In genomic region chr15:12447021-12447434, GRCm38 (mm10) we compare ENCODE assay signal across 10 mouse cellular contexts.
A peak's percentile ranks its signal among the peaks of the same experiment; 100 is the strongest.
DNase-seq lines count a peak whose midpoint lies in the region; ATAC-seq and TF ChIP-seq lines count a peak whose summit lies in the region.
"Had no signal": no experiment of that assay in that cellular context is flagged by ENCODE, and none has a peak within 500 bp of the region (broad histone marks: within the 10 kb centered on the region; RNA-seq: fewer than 3 reads in every experiment).

No protein-coding gene starts in this region.

- no peak for TF ChIP-seq POLR2A in myocyte (IDR thresholded peaks at IDR 0.05; ENCODE audit: insufficient read length, low read depth)

- no peak overlapping the region for H3K4me3 ChIP-seq in heart, embryonic 15.5 days
- no peak overlapping the region for H3K4me3 ChIP-seq in myocyte
- no peak overlapping the region for H3K4me3 ChIP-seq in forebrain, embryonic 12.5 days (replicated peaks)
- H3K4me3 ChIP-seq: lung, embryonic 15.5 days had no signal

- H3K79me2 ChIP-seq in myocyte (ENCODE audit: control insufficient read depth, insufficient read depth): no peaks in the 10 kb centered on the region

- H3ac ChIP-seq in myocyte (ENCODE audit: control insufficient read depth, insufficient read length): no peak overlapping the region

- no peak for DNase-seq in heart, adult 8-10 months (ENCODE audit: low spot score)
- DNase-seq in NIH3T3 (ENCODE audit: low read depth): peak; percentile 67
- DNase-seq in layer of hippocampus, adult 18-20 months (ENCODE audit: low spot score in 2 of 2): peak; percentile 77 to 94
- no peak for DNase-seq in ovary, postnatal 36 days (ENCODE audit: low spot score)
- no peak for DNase-seq in lung, postnatal 4 days
- DNase-seq: adrenal gland, postnatal 14 days had no signal

- H3K36me3 ChIP-seq in heart, embryonic 15.5 days: no peaks in the 10 kb centered on the region
- H3K36me3 ChIP-seq in myocyte (ENCODE audit: control insufficient read depth, insufficient read depth): no peaks in the 10 kb centered on the region
- no peaks in the 10 kb centered on the region for H3K36me3 ChIP-seq in forebrain, embryonic 12.5 days (replicated peaks)
- H3K36me3 ChIP-seq: lung, embryonic 15.5 days had no signal

- peak overlapping the region; percentile 24; the same call in 1 of the 2 replicates for H3K27ac ChIP-seq in heart, embryonic 15.5 days
- no peak overlapping the region for H3K27ac ChIP-seq in forebrain, embryonic 12.5 days
- H3K27ac ChIP-seq: lung, embryonic 15.5 days had no signal

- WGBS in heart, embryonic 15.5 days: 55% methylated on average over 10 of the region's 10 CpGs
- 83% methylated on average over 10 of the region's 10 CpGs for WGBS in forebrain, embryonic 12.5 days

- no peaks in the 10 kb centered on the region for H3K9me3 ChIP-seq in heart, embryonic 15.5 days (replicated peaks)
- no peaks in the 10 kb centered on the region for H3K9me3 ChIP-seq in forebrain, embryonic 12.5 days
- H3K9me3 ChIP-seq: lung, embryonic 15.5 days had no signal

- no peak for ATAC-seq in heart, embryonic 15.5 days (replicated peaks; ENCODE audit: insufficient number of reproducible peaks, insufficient read depth, low FRiP score, low read depth)
- no peak for ATAC-seq in forebrain, embryonic 12.5 days (ENCODE audit: low FRiP score)

- peak overlapping the region; percentile 16; the same call in 1 of the 2 replicates for H3K4me2 ChIP-seq in heart, embryonic 15.5 days
- H3K4me2 ChIP-seq in myocyte (ENCODE audit: low read depth): peak overlapping the region; percentile 39
- no peak overlapping the region for H3K4me2 ChIP-seq in forebrain, embryonic 12.5 days
- H3K4me2 ChIP-seq: lung, embryonic 15.5 days had no signal

- H3K27me3 ChIP-seq in heart, embryonic 15.5 days: no peaks in the 10 kb centered on the region
- no peaks in the 10 kb centered on the region for H3K27me3 ChIP-seq in myocyte (ENCODE audit: control insufficient read depth, insufficient read depth, insufficient read length)
- no peaks in the 10 kb centered on the region for H3K27me3 ChIP-seq in forebrain, embryonic 12.5 days
- H3K27me3 ChIP-seq: lung, embryonic 15.5 days had no signal

- H3K4me1 ChIP-seq in heart, embryonic 15.5 days (replicated peaks): peaks cover 7% of the 10 kb centered on the region; the same call in 1 of the 2 replicates
- no peaks in the 10 kb centered on the region for H3K4me1 ChIP-seq in forebrain, embryonic 12.5 days

- no peak overlapping the region for H3K9ac ChIP-seq in heart, embryonic 15.5 days
- no peak overlapping the region for H3K9ac ChIP-seq in forebrain, embryonic 12.5 days
- H3K9ac ChIP-seq: lung, embryonic 15.5 days had no signal

TF ChIP-seq in myocyte, 11 proteins besides CTCF, POLR2A, EP300 and RAD21:
- TF ChIP-seq REST (IDR thresholded peaks at IDR 0.05; ENCODE audit: insufficient read depth, insufficient read length) (no peak), TCF3 (IDR thresholded peaks at IDR 0.05; ENCODE audit: insufficient read length, low read depth) (no peak), MAX (IDR thresholded peaks at IDR 0.05; ENCODE audit: low read depth) (no peak), TCF12 (IDR thresholded peaks at IDR 0.05; ENCODE audit: insufficient read depth, poor library complexity, severe bottlenecking) (no peak), MYOD1 (IDR thresholded peaks at IDR 0.05; ENCODE audit: control insufficient read depth in 1 of 3, insufficient read length in 2 of 3, low read depth in 2 of 3) (no peak)
TF ChIP-seq in myocyte: peak in this region for 0.

Comparison
In these comparisons a context has a peak if more than half of its experiments do, and no peak if none do; other contexts are left out.
1. DNase-seq: peak in NIH3T3 (single experiment) and layer of hippocampus, adult 18-20 months (2 of 2); none in heart, adult 8-10 months (single experiment), ovary, postnatal 36 days (single experiment) and lung, postnatal 4 days (0 of 2).